Mouse (Mus musculus): ENCODE data around the gene Bdh1.

Bdh1 gene

GRCm38 (mm10) chr16:31428675-31429470 is 6.8 kb downstream of the Bdh1 start:
- DNase-seq = peak; percentile 38 to 42

GRCm38 (mm10) chr16:31429471-31430155 is 7.5 kb downstream of the Bdh1 start:
- peak; percentile 88 to 90 for DNase-seq

GRCm38 (mm10) chr16:31433466-31434110 is 11.5 kb downstream of the Bdh1 start:
- DNase-seq = peak in 1 of 2 experiments; percentile 44

- DNase-seq = no peak
Measured at GRCm38 (mm10) chr16:31435146-31435545, 13.1 kb downstream of the Bdh1 start.

GRCm38 (mm10) chr16:31436085-31436484 is 14.0 kb downstream of the Bdh1 start:
- DNase-seq = no peak

GRCm38 (mm10) chr16:31437358-31437757 is 15.3 kb downstream of the Bdh1 start:
- no peak for DNase-seq

- DNase-seq = no peak
Measured at GRCm38 (mm10) chr16:31439529-31439928, 17.4 kb downstream of the Bdh1 start.

- no peak for DNase-seq
Measured at GRCm38 (mm10) chr16:31440046-31440445, 18.0 kb downstream of the Bdh1 start.

- no peak for DNase-seq
Measured at GRCm38 (mm10) chr16:31444521-31444920, 22.4 kb downstream of the Bdh1 start.

- DNase-seq = no peak
Measured at GRCm38 (mm10) chr16:31446067-31446853, 24.2 kb downstream of the Bdh1 start.

- DNase-seq = no peak
Measured at GRCm38 (mm10) chr16:31449973-31450372, 27.9 kb downstream of the Bdh1 start.

GRCm38 (mm10) chr16:31451235-31451634 is 29.2 kb downstream of the Bdh1 start:
- no peak for DNase-seq

- DNase-seq = no peak
Measured at GRCm38 (mm10) chr16:31452467-31452866, 30.4 kb downstream of the Bdh1 start.

GRCm38 (mm10) chr16:31454013-31454412 is 31.9 kb downstream of the Bdh1 start:
- no peak for DNase-seq

- DNase-seq = no peak
Measured at GRCm38 (mm10) chr16:31455276-31456045, 33.4 kb downstream of the Bdh1 start.

- peak; percentile 69 to 80 for DNase-seq
Measured at GRCm38 (mm10) chr16:31458229-31458918, 36.3 kb downstream of the Bdh1 start.

- peak; percentile 64 to 87 for DNase-seq
Measured at GRCm38 (mm10) chr16:31459968-31460461, 37.9 kb downstream of the Bdh1 start.

GRCm38 (mm10) chr16:31460506-31460905 is 38.4 kb downstream of the Bdh1 start:
- DNase-seq = no peak

GRCm38 (mm10) chr16:31461046-31461445 is 39.0 kb downstream of the Bdh1 start:
- DNase-seq = no peak

GRCm38 (mm10) chr16:31462113-31462687 is 40.1 kb downstream of the Bdh1 start:
- DNase-seq = no peak

GRCm38 (mm10) chr16:31464953-31465352 is 42.9 kb downstream of the Bdh1 start:
- no peak for DNase-seq

All from lung, postnatal 4 days (tissue).